Comparison of ENCODE assay signal across 19 mouse cellular contexts in genomic region chr1:77493841-77494635, GRCm38 (mm10). TPM values are rescaled to one million over a fixed set of nuclear protein-coding genes. Genes with fewer than 3 reads are reported as not detected.
DNase-seq lines count a peak whose midpoint lies in the region; ATAC-seq and TF ChIP-seq lines count a peak whose summit lies in the region.
"Had no signal": no experiment of that assay in that cellular context is flagged by ENCODE, and none has a peak within 500 bp of the region (broad histone marks: within the 10 kb centered on the region; RNA-seq: fewer than 3 reads in every experiment).

No protein-coding gene starts in this region.

- no peaks in the 10 kb centered on the region for H3K9me3 ChIP-seq in forebrain, embryonic 15.5 days
- no peaks in the 10 kb centered on the region for H3K9me3 ChIP-seq in hindbrain, embryonic 16.5 days (ENCODE audit: control insufficient read depth, low read length)
- no peaks in the 10 kb centered on the region for H3K9me3 ChIP-seq in midbrain, postnatal 0 days (ENCODE audit: low read length)
- no peaks in the 10 kb centered on the region for H3K9me3 ChIP-seq in heart, embryonic 11.5 days (replicated peaks; ENCODE audit: control insufficient read depth, low read length)
- H3K9me3 ChIP-seq: embryonic facial prominence, embryonic 10.5 days had no signal

- no peak overlapping the region for H3K4me3 ChIP-seq in forebrain, embryonic 15.5 days
- H3K4me3 ChIP-seq in hindbrain, embryonic 16.5 days (ENCODE audit: low read length), result no peak overlapping the region
- H3K4me3 ChIP-seq in midbrain, postnatal 0 days (ENCODE audit: low read depth, low read length), result no peak overlapping the region
- H3K4me3 ChIP-seq in heart, embryonic 11.5 days (ENCODE audit: low read depth, low read length), result no peak overlapping the region
- H3K4me3 ChIP-seq: embryonic facial prominence, embryonic 10.5 days; layer of hippocampus, adult 2 months; left cerebral cortex, adult 2 months had no signal

- peaks cover 79% of the 10 kb centered on the region for H3K4me1 ChIP-seq in forebrain, embryonic 15.5 days
- H3K4me1 ChIP-seq in hindbrain, embryonic 16.5 days (ENCODE audit: control insufficient read depth, insufficient read depth, low read depth, low read length), result peaks cover 30% of the 10 kb centered on the region
- H3K4me1 ChIP-seq in midbrain, postnatal 0 days (ENCODE audit: insufficient read depth, low read length), result peaks cover 5% of the 10 kb centered on the region; the same call in 1 of the 2 replicates
- H3K4me1 ChIP-seq in heart, embryonic 11.5 days (ENCODE audit: control insufficient read depth, insufficient read depth, low read length), result peaks cover 16% of the 10 kb centered on the region

- 0 out of 2 replicates have a peak overlapping the region, but pooled peaks have one; percentile 23 for H3K27ac ChIP-seq in forebrain, embryonic 15.5 days (replicated peaks)
- H3K27ac ChIP-seq in hindbrain, embryonic 16.5 days (ENCODE audit: low read depth, low read length), result no peak overlapping the region
- H3K27ac ChIP-seq in midbrain, postnatal 0 days (ENCODE audit: low read depth, low read length), result no peak overlapping the region
- H3K27ac ChIP-seq in heart, embryonic 11.5 days (ENCODE audit: low read depth, low read length), result no peak overlapping the region
- H3K27ac ChIP-seq: embryonic facial prominence, embryonic 10.5 days; layer of hippocampus, adult 2 months; left cerebral cortex, adult 2 months had no signal

- no peak for ATAC-seq in forebrain, embryonic 15.5 days (replicated peaks)
- ATAC-seq in hindbrain, embryonic 16.5 days, result peak; percentile 51; the same call in 1 of the 2 replicates
- no peak for ATAC-seq in midbrain, postnatal 0 days (ENCODE audit: low FRiP score)
- ATAC-seq in heart, embryonic 11.5 days (replicated peaks; ENCODE audit: insufficient number of reproducible peaks, low FRiP score, low TSS enrichment), result no peak
- no peak for ATAC-seq in monocyte, adult 5-6 weeks (replicated peaks; ENCODE audit: insufficient number of reproducible peaks, low FRiP score, low TSS enrichment, poor library complexity, severe bottlenecking)
- ATAC-seq: intestine, embryonic 16.5 days had no signal

- H3K27me3 ChIP-seq in forebrain, embryonic 15.5 days, result no peaks in the 10 kb centered on the region
- H3K27me3 ChIP-seq in hindbrain, embryonic 16.5 days (replicated peaks; ENCODE audit: control insufficient read depth, insufficient read depth, low read length), result no peaks in the 10 kb centered on the region
- H3K27me3 ChIP-seq in midbrain, postnatal 0 days (ENCODE audit: insufficient read depth, low read length), result no peaks in the 10 kb centered on the region
- no peaks in the 10 kb centered on the region for H3K27me3 ChIP-seq in heart, embryonic 11.5 days (ENCODE audit: control insufficient read depth, insufficient read depth, low read length)

- no peaks in the 10 kb centered on the region for H3K36me3 ChIP-seq in forebrain, embryonic 15.5 days
- H3K36me3 ChIP-seq in hindbrain, embryonic 16.5 days (ENCODE audit: control insufficient read depth, insufficient read depth, low read length), result no peaks in the 10 kb centered on the region
- no peaks in the 10 kb centered on the region for H3K36me3 ChIP-seq in midbrain, postnatal 0 days (ENCODE audit: insufficient read depth, low read length)
- H3K36me3 ChIP-seq in heart, embryonic 11.5 days (ENCODE audit: control insufficient read depth, insufficient read depth, low read length), result no peaks in the 10 kb centered on the region

- WGBS in forebrain, embryonic 15.5 days, result 18% methylated on average over 10 of the region's 10 CpGs
- 24% methylated on average over 10 of the region's 10 CpGs for WGBS in hindbrain, embryonic 16.5 days
- 25% methylated on average over 10 of the region's 10 CpGs for WGBS in midbrain, postnatal 0 days
- 59% methylated on average over 10 of the region's 10 CpGs for WGBS in heart, embryonic 11.5 days (ENCODE audit: insufficient replicate concordance)

- peak; percentile 84 for DNase-seq in heart, adult 11 months
- no peak for DNase-seq in heart, adult 9 months (ENCODE audit: low spot score in 2 of 2)
- DNase-seq in midbrain, postnatal 0 days (ENCODE audit: low spot score), result peak; percentile 37
- no peak for DNase-seq in cerebellum, postnatal 25 days
- DNase-seq: adrenal gland, adult 2 months; cerebellum, adult 8-10 months; heart, postnatal 14 days; lung, adult 18-20 months; lung, postnatal 4 days; right cerebral cortex, adult 18-20 months; thymus, postnatal 4 days had no signal

- no peak overlapping the region for H3K9ac ChIP-seq in forebrain, embryonic 15.5 days (replicated peaks)
- no peak overlapping the region for H3K9ac ChIP-seq in hindbrain, embryonic 16.5 days (ENCODE audit: low read depth, low read length)
- no peak overlapping the region for H3K9ac ChIP-seq in midbrain, postnatal 0 days (replicated peaks; ENCODE audit: low read length, poor library complexity, severe bottlenecking)
- H3K9ac ChIP-seq in heart, embryonic 11.5 days (ENCODE audit: low read depth, low read length), result no peak overlapping the region

- H3K4me2 ChIP-seq in forebrain, embryonic 15.5 days (replicated peaks), result no peak overlapping the region
- H3K4me2 ChIP-seq in hindbrain, embryonic 16.5 days (ENCODE audit: low read length), result no peak overlapping the region
- H3K4me2 ChIP-seq in midbrain, postnatal 0 days (ENCODE audit: low read depth, low read length, poor library complexity, severe bottlenecking), result peak overlapping the region; percentile 26
- no peak overlapping the region for H3K4me2 ChIP-seq in heart, embryonic 11.5 days

- 0 out of 2 replicates have a peak, but pooled peaks have one; percentile 3 for TF ChIP-seq CTCF in midbrain, postnatal 0 days (IDR thresholded peaks at IDR 0.05)

RNA-seq across cellular contexts. Expression of gene Epha4, which starts 20.9 kb away (rescaled TPM):
- polyA plus RNA-seq in forebrain, embryonic 15.5 days (2015; fragmentation: Nextera tagmentation; extraction: Ambion mirVana), result 93.3 and 95.7 TPM in 2 replicates
- 37.7 and 40.8 TPM in 2 replicates for polyA plus RNA-seq in hindbrain, embryonic 16.5 days (2015; fragmentation: Nextera tagmentation; extraction: Ambion mirVana)
- total RNA-seq in midbrain, postnatal 0 days (2014; rRNA removed), result 66.6 and 68.8 TPM in 2 replicates
- 23.3 and 26.6 TPM in 2 replicates for polyA plus RNA-seq in midbrain, postnatal 0 days (2015; fragmentation: Nextera tagmentation; extraction: Ambion mirVana)
- polyA plus RNA-seq in heart, embryonic 11.5 days (2014; fragmentation: Nextera tagmentation; extraction: Ambion mirVana), result 7.4 TPM in 2 replicates
- total RNA-seq in monocyte, adult 5-6 weeks (2017), result 8.4 to 15.1 TPM (median 10.3 TPM) in 3 replicates

Comparison
In these comparisons a context has a peak if more than half of its experiments do, and no peak if none do; other contexts are left out.
1. DNase-seq: peak in heart, adult 11 months (single experiment) and midbrain, postnatal 0 days (single experiment); none in heart, adult 9 months (0 of 2) and cerebellum, postnatal 25 days (0 of 2).